ENCODE assay signal across 19 mouse cellular contexts in genomic region chr8:69796721-69797345, GRCm38 (mm10). TPM values are rescaled to one million over a fixed set of nuclear protein-coding genes. Genes with fewer than 3 reads are reported as not detected.
"Had no signal": no experiment of that assay in that cellular context is flagged by ENCODE, and none has a peak within 500 bp of the region (broad histone marks: within the 10 kb centered on the region; RNA-seq: fewer than 3 reads in every experiment).

No protein-coding gene starts in this region.

- H3K9ac ChIP-seq: limb, embryonic 12.5 days; liver, embryonic 13.5 days; liver, postnatal 0 days; lung, embryonic 15.5 days; midbrain, embryonic 15.5 days; neural tube, embryonic 12.5 days; stomach, embryonic 15.5 days had no signal

- H3K27me3 ChIP-seq: limb, embryonic 12.5 days; liver, embryonic 13.5 days; lung, embryonic 15.5 days; megakaryocyte, embryonic 14.5 days; midbrain, embryonic 15.5 days; neural tube, embryonic 12.5 days; stomach, embryonic 15.5 days had no signal

- H3K4me3 ChIP-seq: limb, embryonic 12.5 days; liver, embryonic 13.5 days; lung, embryonic 15.5 days; megakaryocyte, embryonic 14.5 days; midbrain, embryonic 15.5 days; neural tube, embryonic 12.5 days; stomach, embryonic 15.5 days had no signal

- H3K4me2 ChIP-seq: limb, embryonic 12.5 days; liver, embryonic 13.5 days; lung, embryonic 15.5 days; midbrain, embryonic 11.5 days; midbrain, embryonic 15.5 days; neural tube, embryonic 12.5 days; stomach, embryonic 15.5 days had no signal

- DNase-seq: liver; liver, embryonic 13.5 days; liver, postnatal 0 days; lung, postnatal 14 days had no signal

- H3K9me3 ChIP-seq: limb, embryonic 12.5 days; liver, embryonic 13.5 days; lung, embryonic 15.5 days; megakaryocyte, embryonic 14.5 days; midbrain, embryonic 15.5 days; neural tube, embryonic 12.5 days; stomach, embryonic 15.5 days had no signal

- H3K27ac ChIP-seq: limb, embryonic 12.5 days; liver, embryonic 13.5 days; lung, embryonic 15.5 days; macrophage; midbrain, embryonic 15.5 days; neural tube, embryonic 12.5 days; stomach, embryonic 15.5 days had no signal

- ATAC-seq: hindbrain, embryonic 16.5 days; inflammation-experienced regulatory T-cells, adult 6 months; intestine, postnatal 0 days; liver, postnatal 0 days; midbrain, embryonic 15.5 days had no signal

RNA-seq across cellular contexts. Expression of gene Gm20422, which starts 22.1 kb away (rescaled TPM):
- total RNA-seq: monocyte, adult 5-6 weeks; neutrophil, adult 5-6 weeks had no signal
- polyA plus RNA-seq: kidney, embryonic 14.5 days; limb, embryonic 12.5 days; macrophage; testis, adult 2 months had no signal
